Mouse (Mus musculus): ENCODE measurements around the gene Pbx3. TPM values are rescaled to one million over a fixed set of nuclear protein-coding genes. Genes with fewer than 3 reads are reported as not detected.
A peak's percentile ranks its signal among the peaks of the same experiment; 100 is the strongest.

Gene Pbx3
- polyA plus RNA-seq, 1 experiment from 2014 or later: 61.0 TPM

DNA sequence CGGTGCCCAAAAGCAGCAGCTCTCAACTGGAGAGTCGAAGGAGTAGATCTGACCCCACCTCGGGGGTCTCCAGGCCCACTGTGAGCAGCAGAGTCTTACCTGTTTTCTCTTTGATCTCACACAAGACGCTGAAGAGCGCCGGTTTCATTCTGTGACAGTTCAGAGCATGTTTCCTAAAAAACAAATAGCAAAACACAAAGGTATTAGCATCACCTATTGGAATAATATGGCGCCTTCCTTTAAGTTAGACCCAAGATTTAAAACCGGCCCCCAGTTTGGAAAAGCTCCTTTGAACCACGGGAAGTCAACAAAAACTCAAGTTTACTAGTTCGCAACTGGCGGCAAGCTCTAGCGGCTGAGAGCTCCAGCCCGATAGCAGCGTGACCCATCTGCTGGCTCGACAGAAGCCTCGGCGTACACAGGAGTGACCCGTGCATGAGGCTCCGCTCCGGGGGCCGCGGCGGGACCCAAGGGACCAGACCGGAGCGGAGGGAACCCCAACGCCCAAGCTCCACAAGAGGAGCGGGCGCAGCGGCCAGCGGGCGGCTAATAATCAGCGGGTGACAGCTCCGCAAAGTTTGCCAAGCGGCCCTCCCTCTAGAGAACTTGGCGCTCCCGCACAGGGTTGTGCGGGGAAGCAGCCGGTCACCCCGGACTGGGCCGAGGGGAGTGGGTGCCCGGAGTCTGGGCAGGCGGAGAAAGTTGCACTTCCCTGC lies 2.1 kb downstream of the Pbx3 start:
- Histone ChIP-seq H3K9me3 (no peaks in the 10 kb centered on the region), H3K27ac (peak overlapping the region; percentile 99), H3K4me3 (replicated peaks) (peak overlapping the region; percentile 84), H3K4me2 (peak overlapping the region; percentile 95), H3K9ac (peak overlapping the region; percentile 98), H3K36me3 (replicated peaks) (no peaks in the 10 kb centered on the region), H3K27me3 (peaks cover 18% of the 10 kb centered on the region; the same call in 1 of the 2 replicates), H3K4me1 (peaks cover 30% of the 10 kb centered on the region)
- no peak for ATAC-seq (ENCODE audit: low FRiP score)
- WGBS: under 1% methylated on average over 42 of the region's 42 CpGs

DNA sequence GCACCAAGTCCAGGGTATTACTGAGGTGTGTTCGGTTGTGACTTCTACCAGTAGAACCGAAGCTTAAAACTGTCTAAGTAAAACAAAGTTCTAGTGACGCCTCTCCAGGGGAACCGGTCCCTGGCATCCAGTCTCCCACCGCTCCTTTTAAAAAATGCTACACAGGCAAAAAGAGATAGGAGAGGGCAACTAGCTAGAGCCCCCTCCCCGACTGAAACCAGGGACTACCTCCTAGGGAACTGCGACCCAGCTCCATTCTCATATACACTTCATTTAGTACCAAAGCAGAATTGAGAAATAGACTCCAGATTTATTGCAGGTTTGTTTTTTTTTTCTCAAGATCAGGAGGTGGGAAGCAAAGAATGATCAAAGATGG lies 2.6 kb downstream of the Pbx3 start:
- ATAC-seq (ENCODE audit: low FRiP score): no peak
- Histone ChIP-seq H3K4me1 (peaks cover 30% of the 10 kb centered on the region), H3K36me3 (replicated peaks) (no peaks in the 10 kb centered on the region), H3K27me3 (peaks cover 17% of the 10 kb centered on the region; the same call in 1 of the 2 replicates), H3K9ac (peak overlapping the region; percentile 98), H3K4me2 (peak overlapping the region; percentile 95), H3K4me3 (replicated peaks) (peak overlapping the region; percentile 84), H3K9me3 (no peaks in the 10 kb centered on the region), H3K27ac (peak overlapping the region; percentile 59)
- 4% methylated on average over 7 of the region's 7 CpGs for WGBS

DNA sequence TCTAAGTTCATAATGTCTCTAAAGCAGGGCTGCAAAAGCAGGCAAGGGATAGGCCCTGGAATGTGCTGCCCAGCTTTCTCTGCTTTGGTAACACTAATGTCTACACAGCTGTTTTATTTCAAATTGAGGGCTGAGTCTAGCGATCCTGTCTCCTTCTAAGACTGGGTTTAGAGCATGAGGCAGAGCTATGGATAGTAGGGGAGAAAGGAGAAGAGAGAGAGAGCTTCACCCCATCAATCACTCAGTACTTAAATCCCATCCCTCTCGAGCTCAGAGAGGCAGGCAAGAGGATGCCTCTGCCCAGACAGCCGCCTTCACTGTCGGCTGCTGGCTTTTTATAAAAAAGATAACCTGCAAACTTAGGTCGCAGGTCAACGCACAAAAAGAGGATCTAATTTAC lies 4.5 kb downstream of the Pbx3 start:
- Histone ChIP-seq H3K9ac (peak overlapping the region; percentile 38), H3K36me3 (replicated peaks) (no peaks in the 10 kb centered on the region), H3K4me3 (replicated peaks) (peak overlapping the region; percentile 27), H3K27me3 (peaks cover 13% of the 10 kb centered on the region; the same call in 1 of the 2 replicates), H3K4me2 (peak overlapping the region; percentile 40), H3K4me1 (peaks cover 31% of the 10 kb centered on the region), H3K27ac (peak overlapping the region; percentile 63), H3K9me3 (no peaks in the 10 kb centered on the region)
- no peak for ATAC-seq (ENCODE audit: low FRiP score)
- 21% methylated on average over 6 of the region's 6 CpGs for WGBS

DNA sequence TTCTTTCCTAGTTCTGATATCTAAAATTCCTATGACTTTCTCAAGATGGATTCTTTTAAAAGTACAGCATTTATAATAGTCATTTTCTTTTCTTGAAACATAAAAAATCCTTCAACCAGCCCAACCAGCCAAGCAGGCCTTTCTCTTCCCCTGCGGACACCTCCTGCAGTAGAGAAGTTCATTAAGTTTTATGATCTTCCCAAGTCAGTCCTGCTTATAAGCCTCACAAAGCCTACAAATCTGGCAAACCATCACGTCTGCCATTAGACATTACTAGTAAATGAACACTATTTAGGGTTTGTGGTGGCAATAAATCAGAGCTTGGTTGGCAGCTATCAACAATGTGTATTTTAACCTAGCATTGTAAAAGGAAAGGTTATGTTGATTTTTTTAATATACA lies 5.9 kb downstream of the Pbx3 start:
- no peak overlapping the region for H3K9ac ChIP-seq
- ATAC-seq (ENCODE audit: low FRiP score): no peak
- H3K4me3 ChIP-seq (replicated peaks): no peak overlapping the region
- no peaks in the 10 kb centered on the region for H3K36me3 ChIP-seq (replicated peaks)
- peaks cover 29% of the 10 kb centered on the region for H3K4me1 ChIP-seq
- peaks cover 13% of the 10 kb centered on the region; the same call in 1 of the 2 replicates for H3K27me3 ChIP-seq
- H3K4me2 ChIP-seq: no peak overlapping the region
- H3K9me3 ChIP-seq: no peaks in the 10 kb centered on the region
- no peak overlapping the region for H3K27ac ChIP-seq
- 77% methylated on average over 2 of the region's 2 CpGs for WGBS

DNA sequence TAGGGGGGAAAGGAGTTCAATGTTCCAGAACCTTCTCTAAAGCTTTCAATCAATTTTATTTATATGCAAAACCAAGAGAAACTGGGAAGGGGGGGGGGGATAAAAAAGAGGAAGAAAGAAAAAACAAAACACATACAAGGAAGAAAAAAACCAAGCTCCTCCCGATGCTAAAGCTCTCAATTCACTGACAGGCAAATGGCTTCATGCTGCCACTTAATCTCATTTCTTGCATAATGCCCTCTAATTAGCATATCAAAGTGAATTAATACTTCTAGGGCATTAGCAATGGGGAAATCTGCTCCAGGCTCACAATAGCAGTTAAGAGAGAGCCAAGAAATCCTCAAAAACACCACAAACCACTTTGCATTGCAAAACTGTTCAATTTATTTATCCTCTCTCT lies 9.3 kb downstream of the Pbx3 start:
- ATAC-seq (ENCODE audit: low FRiP score): peak; percentile 55; the same call in 1 of the 2 replicates
- Histone ChIP-seq H3K4me3 (replicated peaks) (no peak overlapping the region), H3K36me3 (replicated peaks) (no peaks in the 10 kb centered on the region), H3K4me1 (peaks cover 35% of the 10 kb centered on the region), H3K9me3 (no peaks in the 10 kb centered on the region), H3K9ac (no peak overlapping the region), H3K4me2 (no peak overlapping the region; the same call in 1 of the 2 replicates), H3K27ac (no peak overlapping the region), H3K27me3 (peaks cover 12% of the 10 kb centered on the region; the same call in 1 of the 2 replicates)
- 7% methylated on average over 1 of the region's 1 CpGs for WGBS

DNA sequence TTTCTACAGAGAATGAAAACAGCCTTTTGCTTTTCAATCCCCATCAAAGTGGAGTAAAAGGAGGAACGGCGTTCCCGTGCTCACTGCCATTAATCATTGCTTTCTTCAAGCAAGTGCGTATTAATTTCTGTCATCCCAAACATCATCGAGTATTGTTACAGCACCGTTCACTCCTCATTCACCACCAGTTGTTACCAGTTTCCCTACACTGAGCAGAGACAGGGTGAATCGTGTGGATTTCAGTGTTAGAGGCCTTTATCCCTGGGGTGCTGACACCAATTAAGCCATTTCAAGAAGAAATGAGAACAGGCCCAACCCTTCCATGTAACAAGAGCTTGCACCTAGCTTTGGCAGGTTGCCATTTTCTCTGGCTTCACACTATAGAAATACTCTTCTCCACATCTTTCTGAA lies 17.1 kb downstream of the Pbx3 start:
- Histone ChIP-seq H3K9ac (no peak overlapping the region), H3K4me2 (peak overlapping the region; percentile 9; the same call in 1 of the 2 replicates)
- ATAC-seq (ENCODE audit: low FRiP score): peak; percentile 77; the same call in 1 of the 2 replicates

DNA sequence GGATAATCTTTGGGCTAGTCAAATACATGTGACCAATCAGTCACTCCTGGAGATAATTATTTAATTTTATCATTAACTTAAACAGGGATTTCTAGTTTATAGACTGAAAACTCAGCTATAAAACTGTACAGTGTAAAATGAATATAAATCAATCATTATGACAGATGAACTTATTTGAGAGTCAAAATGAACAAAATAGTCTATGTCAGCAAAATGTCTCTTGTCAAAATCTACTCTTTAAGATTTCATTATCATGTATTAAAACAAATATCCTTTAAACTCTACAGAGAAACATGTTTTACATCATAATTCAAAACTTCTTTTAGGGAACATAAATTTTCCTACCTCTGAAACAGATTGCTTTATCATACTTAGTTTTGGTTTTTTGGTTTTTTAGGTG lies 20.9 kb downstream of the Pbx3 start:
- peaks cover 27% of the 10 kb centered on the region for H3K4me1 ChIP-seq
- no peak for ATAC-seq (ENCODE audit: low FRiP score)
- no peak overlapping the region for H3K4me2 ChIP-seq
- no peaks in the 10 kb centered on the region for H3K36me3 ChIP-seq (replicated peaks)
- no peak overlapping the region for H3K4me3 ChIP-seq (replicated peaks)
- H3K27me3 ChIP-seq: no peaks in the 10 kb centered on the region; the same call in 1 of the 2 replicates
- no peaks in the 10 kb centered on the region for H3K9me3 ChIP-seq
- no peak overlapping the region for H3K9ac ChIP-seq
- H3K27ac ChIP-seq: no peak overlapping the region

More for the DNA sequence above, 17.1 kb downstream of the Pbx3 start:
- 30% methylated on average over 7 of the region's 7 CpGs for WGBS
- H3K27ac ChIP-seq: peak overlapping the region; percentile 65
- no peak overlapping the region for H3K4me3 ChIP-seq (replicated peaks)
- no peaks in the 10 kb centered on the region for H3K9me3 ChIP-seq
- H3K36me3 ChIP-seq (replicated peaks): no peaks in the 10 kb centered on the region
- H3K4me1 ChIP-seq: peaks cover 44% of the 10 kb centered on the region
- no peaks in the 10 kb centered on the region for H3K27me3 ChIP-seq

DNA sequence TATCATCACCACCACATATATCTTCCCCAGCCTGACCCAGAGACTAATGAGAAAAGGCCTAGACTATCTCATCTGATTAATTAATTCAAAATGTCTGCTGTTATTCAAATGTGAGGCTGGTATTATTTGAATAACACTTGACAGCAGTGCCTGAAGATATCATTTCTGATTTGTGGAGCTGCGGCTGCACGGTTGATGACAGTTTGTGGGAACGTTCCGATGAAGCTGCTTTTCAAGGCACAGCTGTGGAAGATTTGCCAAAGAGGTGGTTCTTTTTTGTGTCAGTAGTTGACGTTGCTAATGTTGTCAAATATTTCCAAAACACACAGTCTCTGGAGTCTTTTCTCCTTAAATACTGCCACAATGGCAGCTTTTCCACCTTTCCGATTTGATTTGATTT lies 25.8 kb downstream of the Pbx3 start:
- no peak for ATAC-seq (ENCODE audit: low FRiP score)
- WGBS: 57% methylated on average over 6 of the region's 6 CpGs
- Histone ChIP-seq H3K27me3 (no peaks in the 10 kb centered on the region; the same call in 1 of the 2 replicates), H3K36me3 (replicated peaks) (no peaks in the 10 kb centered on the region), H3K4me1 (peaks cover 16% of the 10 kb centered on the region), H3K9me3 (no peaks in the 10 kb centered on the region), H3K4me3 (replicated peaks) (no peak overlapping the region), H3K4me2 (no peak overlapping the region), H3K27ac (no peak overlapping the region), H3K9ac (no peak overlapping the region)

DNA sequence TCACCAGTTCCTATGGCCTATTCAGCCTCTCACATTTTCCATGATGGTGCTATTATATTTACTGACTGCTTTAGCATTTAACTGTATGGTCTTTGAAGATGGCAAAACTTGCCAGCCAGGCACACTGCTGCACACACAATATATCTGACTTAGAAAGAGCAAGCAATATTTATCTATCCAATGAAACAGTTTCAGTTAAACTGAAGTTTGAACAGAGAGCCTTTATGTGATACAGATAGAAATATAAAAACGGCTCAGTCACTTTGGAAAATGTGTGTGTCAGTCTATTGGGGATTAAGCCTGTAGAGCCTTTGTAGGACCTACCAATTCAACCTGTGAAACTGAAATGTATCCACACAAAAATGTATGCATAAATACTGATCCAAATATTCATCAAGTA lies 74.3 kb downstream of the Pbx3 start:
- ATAC-seq (ENCODE audit: low FRiP score): no peak
- peaks cover 2% of the 10 kb centered on the region; the same call in 1 of the 2 replicates for H3K4me1 ChIP-seq
- no peaks in the 10 kb centered on the region for H3K9me3 ChIP-seq
- H3K27ac ChIP-seq: no peak overlapping the region
- H3K36me3 ChIP-seq (replicated peaks): no peaks in the 10 kb centered on the region
- no peaks in the 10 kb centered on the region for H3K27me3 ChIP-seq
- H3K4me2 ChIP-seq: no peak overlapping the region
- WGBS: 88% methylated on average over 1 of the region's 1 CpGs
- no peak overlapping the region for H3K9ac ChIP-seq
- no peak overlapping the region for H3K4me3 ChIP-seq (replicated peaks)

DNA sequence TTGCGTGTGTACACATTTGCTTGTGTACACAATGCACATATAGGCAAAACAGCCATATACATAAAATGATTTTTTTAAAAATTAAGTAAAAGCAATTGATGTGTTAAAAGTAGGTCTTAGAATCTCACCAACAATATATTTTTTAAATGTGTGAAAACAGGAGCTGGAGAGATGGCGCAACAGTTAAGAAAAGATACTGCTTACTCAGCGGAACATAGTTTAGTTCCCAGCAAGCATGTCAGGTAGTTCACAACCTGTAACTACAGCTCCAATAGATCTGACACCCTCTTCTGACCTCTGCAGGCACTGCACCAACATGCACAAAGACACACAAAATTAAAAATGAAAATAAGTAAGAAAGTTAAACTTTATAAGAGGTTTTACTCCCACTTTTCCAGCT lies 74.7 kb downstream of the Pbx3 start:
- over 99% methylated on average over 3 of the region's 3 CpGs for WGBS
- Histone ChIP-seq H3K4me1 (no peaks in the 10 kb centered on the region), H3K4me2 (no peak overlapping the region), H3K9ac (no peak overlapping the region), H3K4me3 (replicated peaks) (no peak overlapping the region), H3K27ac (no peak overlapping the region), H3K9me3 (no peaks in the 10 kb centered on the region), H3K36me3 (replicated peaks) (no peaks in the 10 kb centered on the region), H3K27me3 (no peaks in the 10 kb centered on the region)
- ATAC-seq (ENCODE audit: low FRiP score): no peak

DNA sequence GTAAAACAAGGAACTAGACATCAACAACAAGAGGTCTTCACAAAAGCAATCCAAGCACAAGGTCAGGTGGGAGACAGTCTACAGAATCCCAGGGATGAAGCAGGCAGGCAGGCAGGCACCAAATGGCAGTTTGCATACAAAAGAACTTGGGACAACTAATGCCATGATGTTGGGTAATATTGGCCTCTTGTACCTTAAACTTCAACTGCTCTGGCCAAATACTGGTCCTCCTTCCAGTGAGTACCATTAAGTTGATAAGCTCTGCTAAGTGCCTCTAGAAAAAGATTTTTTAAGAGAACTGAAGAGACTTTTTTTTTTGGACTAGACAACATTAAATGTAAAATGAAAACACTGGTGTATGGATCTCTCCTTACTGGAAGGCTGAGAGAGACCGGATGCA lies 83.2 kb downstream of the Pbx3 start:
- peaks cover 16% of the 10 kb centered on the region for H3K4me1 ChIP-seq
- H3K9ac ChIP-seq: no peak overlapping the region
- H3K27me3 ChIP-seq: no peaks in the 10 kb centered on the region
- WGBS: 83% methylated on average over 1 of the region's 1 CpGs
- H3K9me3 ChIP-seq: no peaks in the 10 kb centered on the region
- H3K4me3 ChIP-seq (replicated peaks): no peak overlapping the region
- no peak overlapping the region for H3K27ac ChIP-seq
- ATAC-seq (ENCODE audit: low FRiP score): no peak
- no peak overlapping the region for H3K4me2 ChIP-seq
- H3K36me3 ChIP-seq (replicated peaks): no peaks in the 10 kb centered on the region

DNA sequence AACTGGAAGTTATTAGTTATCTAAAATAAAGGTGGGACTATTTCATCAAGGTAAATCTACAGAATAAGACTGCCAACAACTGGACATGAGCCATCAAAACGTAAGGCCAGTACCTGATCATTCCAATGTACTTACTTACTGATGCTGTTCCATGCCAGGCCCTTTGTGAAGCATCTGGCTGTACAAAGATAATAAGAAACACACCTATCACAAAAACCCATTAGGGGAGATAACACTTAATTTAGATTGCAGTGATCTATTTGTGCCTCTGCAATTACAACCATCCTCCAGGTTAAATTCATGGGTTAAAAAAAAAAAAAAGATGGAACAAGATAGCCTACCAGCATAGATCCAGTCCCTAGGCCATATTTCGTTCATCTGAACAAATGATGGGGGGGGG lies 88.7 kb downstream of the Pbx3 start:
- ATAC-seq (ENCODE audit: low FRiP score): no peak
- Histone ChIP-seq H3K27ac (no peak overlapping the region), H3K9me3 (no peaks in the 10 kb centered on the region), H3K4me3 (replicated peaks) (no peak overlapping the region), H3K4me1 (peaks cover 42% of the 10 kb centered on the region), H3K4me2 (no peak overlapping the region), H3K9ac (no peak overlapping the region), H3K36me3 (replicated peaks) (no peaks in the 10 kb centered on the region), H3K27me3 (no peaks in the 10 kb centered on the region)
- WGBS: 86% methylated on average over 2 of the region's 2 CpGs

DNA sequence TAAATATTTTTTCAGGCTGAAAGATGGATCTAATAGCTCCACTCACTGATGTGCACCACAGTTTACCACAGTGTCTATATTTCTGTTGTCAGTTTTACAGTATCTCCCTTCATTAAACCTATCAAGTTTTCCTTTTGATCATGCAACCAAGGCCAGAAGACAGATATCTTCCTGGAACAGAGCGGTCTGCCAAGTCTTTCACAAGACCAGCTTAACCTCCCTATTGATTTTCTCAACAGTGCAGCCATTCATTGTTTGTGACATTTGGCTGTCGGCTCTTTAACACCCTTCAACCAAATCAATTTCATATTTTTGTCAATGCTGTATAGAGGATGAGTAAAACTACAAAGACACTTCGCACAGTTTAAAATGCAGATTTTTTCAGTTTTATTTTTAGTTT lies 91.9 kb downstream of the Pbx3 start:
- H3K9ac ChIP-seq: no peak overlapping the region
- H3K36me3 ChIP-seq (replicated peaks): no peaks in the 10 kb centered on the region
- WGBS: 42% methylated on average over 3 of the region's 3 CpGs
- H3K4me1 ChIP-seq: peaks cover 36% of the 10 kb centered on the region
- no peak for ATAC-seq (ENCODE audit: low FRiP score)
- no peaks in the 10 kb centered on the region for H3K9me3 ChIP-seq
- no peak overlapping the region for H3K27ac ChIP-seq
- H3K4me3 ChIP-seq (replicated peaks): no peak overlapping the region
- H3K27me3 ChIP-seq: no peaks in the 10 kb centered on the region
- no peak overlapping the region for H3K4me2 ChIP-seq

All from forebrain, embryonic 12.5 days (tissue).